Mouse (Mus musculus) heart, embryonic 13.5 days (tissue): Measurements from ENCODE around the gene Ssbp3. TPM values are rescaled to one million over a fixed set of nuclear protein-coding genes. Genes with fewer than 3 reads are reported as not detected.
A peak's percentile ranks its signal among the peaks of the same experiment; 100 is the strongest.

ENCODE experiments used
- ATAC-seq: fragments of 200-750 bp; cut with Nextera tagmentation; 2 replicates; pipeline ENCODE4 v1.8.0; 2017; ENCODE audit warnings: moderate TSS enrichment; ENCODE audit not compliant: insufficient number of reproducible peaks, low FRiP score, low TSS enrichment; ENCODE audit errors: extremely low read depth
- H3K27ac ChIP-seq: fragments of 300-500 bp; sonication (generic); replicated peaks from 2 replicates; pipeline ENCODE4 v1.5.1; 2015; ENCODE audit warnings: moderate library complexity, mild to moderate bottlenecking, inconsistent platforms
- H3K27me3 ChIP-seq: fragments of 300-500 bp; sonication (generic); replicated peaks from 2 replicates; pipeline ENCODE4 v1.6.1; 2015; ENCODE audit warnings: mild to moderate bottlenecking, inconsistent platforms
- H3K36me3 ChIP-seq: fragments of 300-500 bp; sonication (generic); 2 replicates; pipeline ENCODE4 v1.6.1; 2015; ENCODE audit warnings: mild to moderate bottlenecking, inconsistent platforms
- H3K4me1 ChIP-seq: fragments of 300-500 bp; sonication (generic); 2 replicates; pipeline ENCODE4 v1.6.1; 2015; ENCODE audit warnings: inconsistent platforms
- H3K4me2 ChIP-seq: fragments of 300-500 bp; sonication (generic); 2 replicates; pipeline ENCODE4 v1.6.1; 2015; ENCODE audit warnings: inconsistent platforms, mild to moderate bottlenecking, moderate library complexity
- H3K4me3 ChIP-seq: fragments of 300-500 bp; sonication (generic); 2 replicates; pipeline ENCODE4 v1.5.1; 2015; ENCODE audit warnings: moderate library complexity, mild to moderate bottlenecking, inconsistent platforms
- H3K9ac ChIP-seq: fragments of 300-500 bp; sonication (generic); 2 replicates; pipeline ENCODE4 v1.6.1; 2015; ENCODE audit warnings: inconsistent platforms, mild to moderate bottlenecking, moderate library complexity
- H3K9me3 ChIP-seq: fragments of 300-500 bp; sonication (generic); 2 replicates; pipeline ENCODE4 v1.6.1; 2016; ENCODE audit warnings: inconsistent platforms
- WGBS: fragments of 180-500 bp; shearing (Covaris S2); methylation state at CpG from one replicate; pipeline ENCODE4 v1.1.7; 2015; ENCODE audit warnings: mixed read lengths; 5-methylcytosine and 5-hydroxymethylcytosine counted together
- polyA plus RNA-seq: library from polyadenylated mRNA; unstranded; fragments of >200 nt; fragmentation: Nextera tagmentation; extraction: Ambion mirVana; gene quantifications from 2 replicates; pipeline ENCODE4 v1.2.1, GENCODE M21; 2015

Gene Ssbp3
- polyA plus RNA-seq, 1 experiment from 2014 or later, result 61.9 TPM

DNA sequence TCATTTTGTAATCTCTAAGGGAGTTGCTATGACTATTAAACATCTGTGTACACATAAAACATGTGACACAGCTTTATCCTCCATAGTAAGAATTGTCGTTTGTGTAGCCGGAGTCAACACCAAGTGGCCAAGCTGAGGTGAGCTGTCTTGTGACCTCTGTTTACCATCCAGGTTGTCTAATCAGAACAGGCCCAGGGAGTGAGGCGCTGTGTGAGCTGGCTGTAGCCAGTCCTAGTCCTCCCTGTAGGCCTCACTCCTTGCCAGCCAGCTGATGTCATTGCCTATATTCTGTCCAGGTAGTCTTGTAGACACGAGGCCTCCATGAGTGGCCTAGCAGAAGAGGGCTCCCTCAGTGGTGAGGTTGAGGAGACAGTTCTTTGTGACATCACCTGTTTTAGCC, 125.2 kb downstream of the Ssbp3 start:
- Histone ChIP-seq H3K4me3 (no peak overlapping the region), H3K4me2 (no peak overlapping the region), H3K9me3 (no peaks in the 10 kb centered on the region), H3K36me3 (peaks cover 98% of the 10 kb centered on the region), H3K27me3 (no peaks in the 10 kb centered on the region), H3K9ac (no peak overlapping the region), H3K4me1 (peaks cover 12% of the 10 kb centered on the region), H3K27ac (no peak overlapping the region)
- 83% methylated on average over 4 of the region's 4 CpGs for WGBS
- no peak for ATAC-seq

DNA sequence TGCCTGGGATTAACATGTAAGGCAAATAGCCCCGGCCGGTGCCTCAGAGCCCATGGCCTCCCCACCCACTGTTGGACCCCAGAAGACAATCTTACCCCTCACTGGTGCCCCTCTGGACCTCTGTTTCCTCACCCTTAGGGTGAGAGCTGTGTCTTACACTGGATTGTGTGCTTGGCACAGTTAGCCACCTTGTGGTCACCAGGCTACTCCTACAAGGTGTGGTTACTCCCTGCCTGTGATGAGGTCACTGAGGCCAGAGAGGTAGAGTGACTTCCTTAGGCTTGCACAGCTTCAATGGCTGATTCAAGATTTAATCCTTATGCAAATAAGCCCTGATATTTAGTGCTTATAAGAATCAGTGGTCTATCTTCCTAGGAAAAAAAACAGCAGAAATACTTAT, 126.5 kb downstream of the Ssbp3 start:
- Histone ChIP-seq H3K4me1 (peaks cover 12% of the 10 kb centered on the region), H3K27me3 (no peaks in the 10 kb centered on the region), H3K27ac (no peak overlapping the region), H3K36me3 (peaks cover 98% of the 10 kb centered on the region), H3K9ac (no peak overlapping the region), H3K9me3 (no peaks in the 10 kb centered on the region), H3K4me3 (no peak overlapping the region), H3K4me2 (no peak overlapping the region)
- no peak for ATAC-seq
- WGBS, result 85% methylated on average over 2 of the region's 2 CpGs

DNA sequence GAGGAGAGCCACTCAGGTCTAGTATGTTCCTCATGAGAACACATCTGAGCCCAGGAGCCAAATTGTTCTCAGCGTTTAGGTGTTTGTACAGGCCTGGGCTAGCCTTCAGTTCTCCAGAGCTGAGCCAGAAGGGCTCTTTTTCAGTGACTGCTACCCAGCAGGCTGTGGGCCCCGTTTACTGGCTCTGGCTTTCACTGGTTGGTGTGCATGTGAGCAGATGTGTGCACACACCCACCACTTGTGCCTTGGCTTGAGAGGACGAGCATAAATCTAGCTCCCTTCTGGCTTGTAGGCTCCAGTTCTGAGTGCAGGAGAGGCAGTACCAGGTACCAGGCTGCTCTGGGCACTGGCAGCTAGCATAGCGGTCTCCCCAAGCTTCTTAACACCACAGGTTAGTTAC, 127.8 kb downstream of the Ssbp3 start:
- Histone ChIP-seq H3K36me3 (peaks cover 96% of the 10 kb centered on the region), H3K4me1 (peaks cover 12% of the 10 kb centered on the region), H3K27me3 (no peaks in the 10 kb centered on the region), H3K9ac (0 out of 2 replicates have a peak overlapping the region, but pooled peaks have one; percentile 12), H3K4me3 (no peak overlapping the region), H3K9me3 (no peaks in the 10 kb centered on the region), H3K4me2 (no peak overlapping the region), H3K27ac (no peak overlapping the region)
- ATAC-seq, result no peak
- 75% methylated on average over 4 of the region's 4 CpGs for WGBS

DNA sequence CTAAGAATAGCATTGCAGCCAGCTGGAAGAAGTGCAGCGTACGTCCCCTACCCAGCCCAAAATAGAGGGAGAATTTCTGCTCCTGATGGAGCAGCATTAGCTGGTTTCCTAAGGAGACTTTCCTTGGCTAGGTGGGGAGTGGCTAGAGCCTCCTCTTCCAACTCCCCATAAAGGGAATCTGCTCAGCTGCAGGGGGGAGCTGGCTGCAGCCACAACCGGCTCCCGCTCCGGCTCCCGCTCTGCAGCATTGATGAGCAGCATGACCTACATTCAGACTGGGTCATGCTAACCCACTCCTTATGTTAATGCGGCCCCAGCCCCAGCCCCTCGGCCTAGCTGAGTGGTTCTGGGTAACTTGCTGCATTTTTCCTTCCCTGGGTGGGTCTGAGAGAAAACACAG, 128.8 kb downstream of the Ssbp3 start:
- 0 out of 2 replicates have a peak overlapping the region, but pooled peaks have one; percentile 47 for H3K9ac ChIP-seq
- peak overlapping the region; percentile 3; the same call in 1 of the 2 replicates for H3K27ac ChIP-seq
- no peaks in the 10 kb centered on the region for H3K9me3 ChIP-seq
- H3K36me3 ChIP-seq, result peaks cover 97% of the 10 kb centered on the region
- 57% methylated on average over 8 of the region's 8 CpGs for WGBS
- no peaks in the 10 kb centered on the region for H3K27me3 ChIP-seq
- ATAC-seq, result no peak
- H3K4me1 ChIP-seq, result peaks cover 12% of the 10 kb centered on the region
- no peak overlapping the region for H3K4me3 ChIP-seq
- H3K4me2 ChIP-seq, result no peak overlapping the region

DNA sequence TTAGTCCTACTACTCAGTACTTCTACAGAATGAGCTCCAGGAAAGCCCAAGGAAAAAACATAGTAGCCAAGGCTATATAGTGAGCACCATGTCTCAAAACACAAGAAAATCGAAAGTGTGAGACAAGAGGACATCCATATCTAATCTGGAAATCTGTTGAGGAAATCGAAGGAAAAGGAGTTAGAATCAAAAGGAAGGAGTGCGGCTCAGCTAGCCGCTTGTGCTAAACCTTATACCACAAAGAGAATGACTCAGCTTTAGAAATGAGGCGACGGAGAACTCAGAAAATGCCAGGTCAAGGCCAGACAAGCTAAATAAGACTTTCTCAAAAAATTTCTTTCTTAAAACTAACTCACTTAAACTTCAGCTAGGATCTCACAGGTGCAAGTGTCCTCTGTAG, 131.8 kb downstream of the Ssbp3 start:
- H3K9me3 ChIP-seq, result no peaks in the 10 kb centered on the region
- H3K27me3 ChIP-seq, result no peaks in the 10 kb centered on the region
- 79% methylated on average over 6 of the region's 6 CpGs for WGBS
- no peak overlapping the region for H3K27ac ChIP-seq
- no peak for ATAC-seq
- no peak overlapping the region for H3K9ac ChIP-seq
- H3K4me2 ChIP-seq, result no peak overlapping the region
- H3K36me3 ChIP-seq, result peaks cover 97% of the 10 kb centered on the region
- peaks cover 12% of the 10 kb centered on the region for H3K4me1 ChIP-seq
- no peak overlapping the region for H3K4me3 ChIP-seq

DNA sequence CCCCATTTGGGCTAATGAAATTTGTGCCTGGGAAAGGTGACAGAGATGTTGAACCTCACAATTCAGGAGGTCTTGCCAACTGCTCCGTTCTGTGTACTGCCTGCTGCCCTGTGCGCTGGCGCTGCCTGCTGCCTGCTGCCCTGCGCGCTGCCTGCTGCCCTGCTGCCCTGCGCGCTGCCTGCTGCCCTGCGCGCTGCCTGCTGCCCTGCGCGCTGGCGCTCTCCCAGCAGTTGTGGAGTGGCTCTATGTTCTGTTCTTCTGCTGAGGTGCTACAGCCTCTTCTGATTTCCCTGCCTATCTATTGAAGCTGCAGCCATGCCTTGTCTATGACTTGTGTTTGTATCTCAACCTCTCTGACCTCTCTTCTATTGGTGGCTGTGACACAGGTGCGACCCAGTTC, 134.7 kb downstream of the Ssbp3 start:
- Histone ChIP-seq H3K4me1 (no peaks in the 10 kb centered on the region), H3K9me3 (no peaks in the 10 kb centered on the region), H3K4me2 (no peak overlapping the region), H3K4me3 (no peak overlapping the region), H3K9ac (no peak overlapping the region), H3K27me3 (no peaks in the 10 kb centered on the region), H3K27ac (no peak overlapping the region), H3K36me3 (peaks cover 93% of the 10 kb centered on the region)
- no peak for ATAC-seq
- WGBS, result 96% methylated on average over 13 of the region's 13 CpGs

DNA sequence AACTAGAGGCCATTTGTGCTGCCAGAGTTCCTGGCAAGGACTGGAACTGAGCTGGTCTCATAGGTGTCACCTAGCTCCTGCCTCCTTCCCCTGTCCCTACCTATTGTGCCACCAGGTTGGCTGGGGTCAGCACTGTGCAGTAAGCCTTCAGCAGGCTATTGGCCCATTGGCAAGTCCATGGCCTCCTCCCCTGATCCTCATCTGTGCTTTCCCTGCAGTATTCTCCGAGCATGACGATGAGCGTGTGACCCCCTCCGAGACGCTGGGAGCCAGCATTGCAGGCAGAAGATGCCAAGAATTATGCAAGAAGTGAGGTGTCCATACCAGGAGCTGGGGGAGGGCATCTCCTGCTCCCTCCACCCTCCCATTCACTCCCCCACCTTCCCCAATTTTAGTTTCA, 137.3 kb downstream of the Ssbp3 start:
- no peak overlapping the region for H3K9ac ChIP-seq
- H3K36me3 ChIP-seq, result peaks cover 70% of the 10 kb centered on the region
- WGBS, result 86% methylated on average over 5 of the region's 5 CpGs
- no peaks in the 10 kb centered on the region for H3K27me3 ChIP-seq
- no peak overlapping the region for H3K4me2 ChIP-seq
- ATAC-seq, result no peak
- no peaks in the 10 kb centered on the region for H3K4me1 ChIP-seq
- H3K27ac ChIP-seq, result no peak overlapping the region
- no peak overlapping the region for H3K4me3 ChIP-seq
- no peaks in the 10 kb centered on the region for H3K9me3 ChIP-seq

DNA sequence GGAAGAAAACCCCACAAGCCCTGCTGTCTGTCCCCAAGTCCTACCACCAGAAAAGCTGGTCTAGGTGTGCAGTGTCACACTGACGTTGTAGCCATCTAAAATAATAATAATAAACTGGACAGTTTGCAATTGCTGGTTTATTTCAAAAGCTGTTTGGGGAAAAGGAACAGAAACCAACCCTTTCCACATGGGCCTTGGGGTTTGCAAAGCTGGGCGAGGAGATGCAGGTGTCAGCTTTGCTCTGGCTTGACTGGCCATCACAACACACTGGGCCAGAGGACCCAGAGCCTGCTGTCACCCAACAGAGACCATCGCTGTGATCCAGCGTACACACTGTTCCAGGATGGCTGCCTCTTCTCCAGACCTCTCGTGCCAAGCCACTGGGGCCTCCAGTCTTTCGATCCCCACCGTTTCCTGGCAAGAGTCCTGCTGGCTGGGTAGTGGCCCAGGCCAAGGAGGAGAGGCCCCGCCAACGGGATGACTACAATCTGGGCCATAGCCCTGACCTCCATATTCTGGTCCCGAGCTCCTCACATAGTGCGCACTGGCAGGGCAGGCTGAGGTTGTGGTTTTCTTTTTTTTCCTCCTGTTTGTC, 138.2 kb downstream of the Ssbp3 start:
- 89% methylated on average over 11 of the region's 11 CpGs for WGBS

DNA sequence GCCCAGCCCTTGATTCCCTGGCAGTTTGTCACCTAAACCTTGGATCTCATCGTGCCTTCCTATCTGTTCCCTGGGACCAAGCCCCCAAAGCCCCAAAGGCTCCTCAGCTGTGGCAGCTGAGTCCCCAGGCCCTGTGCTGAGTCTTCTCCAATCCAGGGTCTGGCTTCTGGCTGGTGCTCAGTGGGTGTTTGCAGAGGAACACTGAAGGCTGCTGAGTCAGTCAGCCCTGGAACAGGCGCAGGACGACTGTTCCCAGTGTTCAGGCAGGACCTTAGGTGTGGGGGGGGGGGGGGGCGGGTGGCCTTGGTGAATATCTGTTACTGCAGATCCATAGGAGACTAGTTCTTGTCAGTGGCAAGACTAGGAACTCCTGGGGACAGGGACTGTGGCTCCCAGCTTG, 141.4 kb downstream of the Ssbp3 start:
- H3K9me3 ChIP-seq, result no peaks in the 10 kb centered on the region
- 41% methylated on average over 4 of the region's 4 CpGs for WGBS
- H3K27ac ChIP-seq, result no peak overlapping the region
- H3K36me3 ChIP-seq, result peaks cover 52% of the 10 kb centered on the region
- no peak overlapping the region for H3K4me3 ChIP-seq
- ATAC-seq, result no peak
- H3K27me3 ChIP-seq, result no peaks in the 10 kb centered on the region
- H3K4me1 ChIP-seq, result no peaks in the 10 kb centered on the region
- no peak overlapping the region for H3K4me2 ChIP-seq
- no peak overlapping the region for H3K9ac ChIP-seq

More for the DNA sequence above, 138.2 kb downstream of the Ssbp3 start:
- Histone ChIP-seq H3K9me3 (no peaks in the 10 kb centered on the region), H3K27me3 (no peaks in the 10 kb centered on the region), H3K4me1 (no peaks in the 10 kb centered on the region), H3K4me3 (no peak overlapping the region), H3K27ac (no peak overlapping the region), H3K36me3 (peaks cover 61% of the 10 kb centered on the region), H3K9ac (no peak overlapping the region), H3K4me2 (no peak overlapping the region)
- ATAC-seq, result no peak

DNA sequence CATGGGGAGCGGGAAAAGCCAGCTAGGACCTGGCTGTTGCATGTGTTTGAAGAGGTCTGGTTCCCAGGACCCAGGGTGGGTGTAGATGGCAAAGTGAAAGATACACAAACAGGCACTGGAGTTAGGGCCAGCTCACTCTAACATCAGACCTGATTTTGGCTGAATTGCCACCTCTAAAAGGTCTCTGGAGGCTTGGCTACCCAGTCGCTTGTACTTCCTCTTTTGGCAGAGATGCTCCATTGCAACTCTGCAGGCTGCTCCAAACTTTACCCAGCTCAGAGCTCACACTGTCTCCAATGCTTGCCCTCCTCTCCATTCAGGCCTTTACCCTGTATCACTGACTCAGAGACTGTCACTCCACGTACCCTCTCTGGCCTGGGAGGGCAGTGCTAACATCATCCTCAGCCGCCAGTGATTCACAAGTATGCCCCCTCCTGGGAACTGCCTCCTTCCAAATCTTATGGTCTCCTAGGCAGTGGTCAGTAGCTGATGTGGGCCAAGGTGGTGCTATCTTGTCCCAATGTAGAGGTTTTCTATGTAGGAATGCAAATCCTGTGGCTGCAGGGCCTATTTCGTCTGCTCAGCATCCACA, 142.6 kb downstream of the Ssbp3 start:
- no peaks in the 10 kb centered on the region for H3K9me3 ChIP-seq
- H3K4me1 ChIP-seq, result no peaks in the 10 kb centered on the region
- H3K4me2 ChIP-seq, result no peak overlapping the region
- H3K9ac ChIP-seq, result no peak overlapping the region
- ATAC-seq, result no peak
- 48% methylated on average over 5 of the region's 5 CpGs for WGBS
- H3K4me3 ChIP-seq, result no peak overlapping the region
- peaks cover 52% of the 10 kb centered on the region for H3K36me3 ChIP-seq
- no peaks in the 10 kb centered on the region for H3K27me3 ChIP-seq
- H3K27ac ChIP-seq, result no peak overlapping the region

DNA sequence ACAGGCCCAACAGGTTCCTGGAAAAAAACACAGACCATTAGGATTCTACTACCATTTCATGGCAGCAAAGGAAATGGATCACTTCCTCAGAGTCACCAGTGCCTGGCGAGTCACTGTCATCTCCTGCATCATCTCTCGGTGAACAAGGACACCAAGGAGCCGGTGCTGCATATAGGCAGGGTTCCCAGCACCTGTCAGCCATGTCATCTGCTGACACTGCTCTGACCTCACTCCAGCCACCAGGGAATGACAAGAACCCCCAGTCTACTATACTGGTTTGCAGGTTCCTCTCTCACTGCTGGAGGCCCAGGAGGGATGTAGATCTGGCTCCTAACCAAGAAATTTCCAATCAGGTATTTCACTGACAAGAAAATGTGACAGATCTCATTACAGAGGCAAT, 145.6 kb downstream of the Ssbp3 start:
- 54% methylated on average over 3 of the region's 3 CpGs for WGBS
- Histone ChIP-seq H3K4me3 (no peak overlapping the region), H3K36me3 (peaks cover 65% of the 10 kb centered on the region)

DNA sequence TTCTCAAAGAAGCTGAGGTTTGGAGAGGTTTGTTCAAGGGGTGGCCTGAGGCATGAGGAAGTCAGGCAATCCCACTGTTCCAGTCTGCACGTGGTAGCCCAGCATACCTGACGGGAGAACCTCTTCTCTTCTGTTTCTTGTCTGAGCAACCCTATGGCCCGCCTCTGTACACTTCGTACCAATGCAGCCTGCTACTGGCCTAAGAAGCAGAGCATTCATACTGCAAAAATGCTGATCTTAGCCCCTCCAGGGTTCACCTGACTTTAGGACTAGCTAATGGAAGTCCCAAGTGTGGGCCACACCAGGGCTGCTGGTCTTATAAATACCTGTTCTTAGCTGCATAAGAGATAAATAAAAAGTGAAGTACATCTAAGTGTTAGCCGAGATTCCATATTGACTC, 147.8 kb downstream of the Ssbp3 start:
- H3K9ac ChIP-seq, result no peak overlapping the region
- no peaks in the 10 kb centered on the region for H3K4me1 ChIP-seq
- 77% methylated on average over 5 of the region's 5 CpGs for WGBS
- H3K9me3 ChIP-seq, result no peaks in the 10 kb centered on the region
- no peak overlapping the region for H3K4me3 ChIP-seq
- H3K36me3 ChIP-seq, result peaks cover 87% of the 10 kb centered on the region
- no peak overlapping the region for H3K4me2 ChIP-seq
- no peak for ATAC-seq
- no peak overlapping the region for H3K27ac ChIP-seq
- no peaks in the 10 kb centered on the region for H3K27me3 ChIP-seq

More for the DNA sequence above, 145.6 kb downstream of the Ssbp3 start:
- Histone ChIP-seq H3K9me3 (no peaks in the 10 kb centered on the region), H3K9ac (no peak overlapping the region), H3K4me1 (no peaks in the 10 kb centered on the region), H3K27me3 (no peaks in the 10 kb centered on the region), H3K4me2 (no peak overlapping the region), H3K27ac (peak overlapping the region; percentile 24; the same call in 1 of the 2 replicates)
- ATAC-seq, result no peak
